Mouse (Mus musculus): ENCODE data around the gene Aoah. TPM values are rescaled to one million over a fixed set of nuclear protein-coding genes. Genes with fewer than 3 reads are reported as not detected.

Aoah gene
- total and polyA plus RNA-seq, 3 experiments: 0.17 TPM; not detected in 2

DNA sequence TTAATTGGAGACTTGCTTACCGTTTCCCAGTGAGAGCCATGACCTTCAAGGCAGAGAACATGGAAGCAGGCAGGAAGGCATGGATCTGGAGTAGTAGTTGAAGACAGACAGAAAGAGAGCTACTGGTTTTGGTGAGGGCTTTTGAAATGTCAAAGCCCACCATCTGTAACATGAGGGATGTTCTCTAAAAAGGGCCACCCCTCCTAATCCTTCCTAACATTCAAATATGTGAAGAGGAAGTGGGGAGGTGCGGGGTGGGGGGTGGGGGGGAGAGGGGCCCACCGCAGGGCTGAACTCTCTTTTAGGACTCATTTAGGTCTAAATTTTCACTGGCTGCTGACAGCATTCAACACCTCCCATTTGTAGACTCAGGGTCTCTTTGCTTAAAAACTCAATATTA is 5.9 kb downstream of the Aoah start:
- Histone ChIP-seq H3K27ac (ENCODE audit: insufficient read depth, low read depth) (no peak overlapping the region), H3K27me3 (replicated peaks) (no peaks in the 10 kb centered on the region), H3K4me2 (ENCODE audit: insufficient read depth, low read depth, poor library complexity, severe bottlenecking) (no peak overlapping the region), H3K4me1 (ENCODE audit: control insufficient read depth in 1 of 2, insufficient read depth in 2 of 2) (peaks cover 0 to 14% of the 10 kb centered on the region in 2 experiments; a peak in 2 of 4 replicates), H3K4me3 (replicated peaks in 1 of 3; ENCODE audit: low read depth in 2 of 3, low read length in 2 of 3, poor library complexity in 1 of 3) (no peak overlapping the region), H3K9ac (ENCODE audit: insufficient read depth, low read depth) (no peak overlapping the region), H3K9me3 (replicated peaks; ENCODE audit: low read length) (no peaks in the 10 kb centered on the region), H3K36me3 (replicated peaks in 1 of 2; ENCODE audit: control insufficient read depth in 1 of 2, insufficient read depth in 1 of 2, low read length in 1 of 2) (no peaks in the 10 kb centered on the region), H3K79me2 (replicated peaks; ENCODE audit: control insufficient read depth, extremely low read depth, insufficient read depth, poor library complexity, severe bottlenecking) (no peaks in the 10 kb centered on the region)
- TF ChIP-seq ZC3H11A (IDR thresholded peaks at IDR 0.05; ENCODE audit: low read depth, low read length) (no peak), MAX (IDR thresholded peaks at IDR 0.05; ENCODE audit: low read length) (no peak), NRF1 (IDR thresholded peaks at IDR 0.05; ENCODE audit: low read depth, low read length) (no peak), RCOR1 (conservative IDR thresholded peaks at IDR 0.05; ENCODE audit: low read depth, low read length) (no peak), GABPA (IDR thresholded peaks at IDR 0.05; ENCODE audit: insufficient replicate concordance, low read depth, low read length) (no peak), POLR2AphosphoS2 (IDR thresholded peaks at IDR 0.05; ENCODE audit: low read depth, low read length) (no peak), NELFE (IDR thresholded peaks at IDR 0.05; ENCODE audit: low read depth, low read length) (no peak), RAD21 (IDR thresholded peaks at IDR 0.05; ENCODE audit: low read depth, low read length) (no peak), MXI1 (IDR thresholded peaks at IDR 0.05; ENCODE audit: low read depth, low read length) (no peak), ZKSCAN1 (IDR thresholded peaks at IDR 0.05; ENCODE audit: borderline replicate concordance, low read depth, low read length) (no peak)
- in situ Hi-C loops (cut with MboI; ENCODE audit: low pct_ligation_motif_present, low pct_unique_long_range_greater_than_20kb, low sequenced_read_pairs) (no loop called here), dilution Hi-C loops (cut with MboI; ENCODE audit: extremely low pct_ligation_motif_present, extremely low pct_unique_long_range_greater_than_20kb, low sequenced_read_pairs) (no loop called here)
- no peak for DNase-seq (ENCODE audit: extremely low read depth)

DNA sequence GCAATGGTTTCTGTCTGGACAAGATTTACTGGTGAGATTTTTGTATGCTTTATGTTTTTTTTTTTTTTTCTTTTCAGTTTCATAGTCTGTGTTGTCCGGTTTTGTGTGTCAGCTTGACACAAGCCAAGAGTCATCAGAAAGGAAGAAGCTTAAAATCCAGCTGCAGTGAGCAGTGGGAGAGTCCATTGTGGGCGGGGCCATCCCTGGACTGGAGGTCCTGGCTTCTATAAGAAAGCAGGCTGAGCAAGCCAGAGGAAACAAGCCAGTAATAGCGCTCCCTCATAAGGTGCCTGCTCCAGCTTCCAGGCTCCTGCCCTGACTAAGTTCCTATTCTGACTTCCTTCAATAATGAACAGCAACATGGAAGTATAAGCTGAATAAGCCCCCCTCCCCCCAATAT is 6.7 kb downstream of the Aoah start:
- H3K4me3 ChIP-seq (replicated peaks in 1 of 3; ENCODE audit: low read depth in 2 of 3, low read length in 2 of 3, poor library complexity in 1 of 3): no peak overlapping the region
- no peaks in the 10 kb centered on the region for H3K27me3 ChIP-seq (replicated peaks)
- DNase-seq (ENCODE audit: extremely low read depth): no peak
- H3K79me2 ChIP-seq (replicated peaks; ENCODE audit: control insufficient read depth, extremely low read depth, insufficient read depth, poor library complexity, severe bottlenecking): no peaks in the 10 kb centered on the region
- dilution Hi-C loops (cut with MboI; ENCODE audit: extremely low pct_ligation_motif_present, extremely low pct_unique_long_range_greater_than_20kb, low sequenced_read_pairs) (no loop called here), in situ Hi-C loops (cut with MboI; ENCODE audit: low pct_ligation_motif_present, low pct_unique_long_range_greater_than_20kb, low sequenced_read_pairs) (no loop called here)
- peaks cover 0 to 14% of the 10 kb centered on the region in 2 experiments; a peak in 2 of 4 replicates for H3K4me1 ChIP-seq (ENCODE audit: control insufficient read depth in 1 of 2, insufficient read depth in 2 of 2)
- H3K4me2 ChIP-seq (ENCODE audit: insufficient read depth, low read depth, poor library complexity, severe bottlenecking): no peak overlapping the region
- H3K36me3 ChIP-seq (replicated peaks in 1 of 2; ENCODE audit: control insufficient read depth in 1 of 2, insufficient read depth in 1 of 2, low read length in 1 of 2): no peaks in the 10 kb centered on the region
- no peak overlapping the region for H3K9ac ChIP-seq (ENCODE audit: insufficient read depth, low read depth)
- H3K9me3 ChIP-seq (replicated peaks; ENCODE audit: low read length): no peaks in the 10 kb centered on the region
- no peak overlapping the region for H3K27ac ChIP-seq (ENCODE audit: insufficient read depth, low read depth)
- TF ChIP-seq JUN (IDR thresholded peaks at IDR 0.05; ENCODE audit: insufficient read depth, low read depth, low read length) (no peak), ZMIZ1 (IDR thresholded peaks at IDR 0.05; ENCODE audit: low read depth, low read length) (no peak), SIN3A (IDR thresholded peaks at IDR 0.05; ENCODE audit: low read length) (no peak), MAZ (IDR thresholded peaks at IDR 0.05; ENCODE audit: low read depth, low read length) (no peak), POLR2AphosphoS2 (IDR thresholded peaks at IDR 0.05; ENCODE audit: low read depth, low read length) (no peak), MAX (IDR thresholded peaks at IDR 0.05; ENCODE audit: low read length) (no peak), ZKSCAN1 (IDR thresholded peaks at IDR 0.05; ENCODE audit: borderline replicate concordance, low read depth, low read length) (no peak), RCOR1 (conservative IDR thresholded peaks at IDR 0.05; ENCODE audit: low read depth, low read length) (no peak), ZC3H11A (IDR thresholded peaks at IDR 0.05; ENCODE audit: low read depth, low read length) (no peak), RAD21 (IDR thresholded peaks at IDR 0.05; ENCODE audit: low read depth, low read length) (no peak), NRF1 (IDR thresholded peaks at IDR 0.05; ENCODE audit: low read depth, low read length) (no peak), EP300 (IDR thresholded peaks at IDR 0.05; ENCODE audit: low read length) (no peak), MXI1 (IDR thresholded peaks at IDR 0.05; ENCODE audit: low read depth, low read length) (no peak)

All from CH12.LX (cell line).